Mouse (Mus musculus) cerebellum, postnatal 10 days (tissue): ENCODE measurements at regions not wholly inside any gene's neighbourhood (a gene's known extent, or its start where the extent isn't known, plus 50 kb on each side); places are given as distances from the start of the nearest gene placed in this dataset.

ENCODE experiments used
- DNase-seq, 2 experiments: peaks; one replicate each; pipeline ENCODE4 v3.0.0; 2021; ENCODE audit warnings: mixed read lengths in 2 of 2

GRCm38 (mm10) chr7:37908618-37909130, 114.7 kb downstream of the Uri1 start:
- peak; percentile 76 to 84 for DNase-seq

GRCm38 (mm10) chr7:37893885-37894284, 120.4 kb upstream of the Zfp536 start:
- DNase-seq = peak; percentile 61 to 73

- DNase-seq = peak; percentile 55 to 81
These were observed 100.9 kb upstream of the Zfp536 start for GRCm38 (mm10) chr7:37874382-37874781.

- no peak for DNase-seq
These were observed 97.5 kb upstream of the Zfp536 start for GRCm38 (mm10) chr7:37870956-37871355.

GRCm38 (mm10) chr7:37866468-37866867, 93.0 kb upstream of the Zfp536 start:
- DNase-seq = no peak

- DNase-seq = peak; percentile 31 to 38
These were observed 78.0 kb upstream of the Zfp536 start for GRCm38 (mm10) chr7:37851471-37851870.

GRCm38 (mm10) chr7:37845201-37845600, 71.8 kb upstream of the Zfp536 start:
- no peak for DNase-seq

GRCm38 (mm10) chr7:37842000-37842513, 68.6 kb upstream of the Zfp536 start:
- DNase-seq = peak; percentile 79 to 83

- DNase-seq = no peak
These were observed 68.1 kb upstream of the Zfp536 start for GRCm38 (mm10) chr7:37841549-37841948.

GRCm38 (mm10) chr7:37837883-37838282, 64.4 kb upstream of the Zfp536 start:
- no peak for DNase-seq

GRCm38 (mm10) chr7:37837372-37837771, 63.9 kb upstream of the Zfp536 start:
- DNase-seq = peak; percentile 17 to 25

- DNase-seq = no peak
These were observed 60.0 kb upstream of the Zfp536 start for GRCm38 (mm10) chr7:37833420-37833819.

GRCm38 (mm10) chr7:37832322-37832721, 58.9 kb upstream of the Zfp536 start:
- DNase-seq = peak; percentile 70 to 81

- no peak for DNase-seq
These were observed 52.3 kb upstream of the Zfp536 start for GRCm38 (mm10) chr7:37825766-37826165.
